In the genomic region with DNA sequence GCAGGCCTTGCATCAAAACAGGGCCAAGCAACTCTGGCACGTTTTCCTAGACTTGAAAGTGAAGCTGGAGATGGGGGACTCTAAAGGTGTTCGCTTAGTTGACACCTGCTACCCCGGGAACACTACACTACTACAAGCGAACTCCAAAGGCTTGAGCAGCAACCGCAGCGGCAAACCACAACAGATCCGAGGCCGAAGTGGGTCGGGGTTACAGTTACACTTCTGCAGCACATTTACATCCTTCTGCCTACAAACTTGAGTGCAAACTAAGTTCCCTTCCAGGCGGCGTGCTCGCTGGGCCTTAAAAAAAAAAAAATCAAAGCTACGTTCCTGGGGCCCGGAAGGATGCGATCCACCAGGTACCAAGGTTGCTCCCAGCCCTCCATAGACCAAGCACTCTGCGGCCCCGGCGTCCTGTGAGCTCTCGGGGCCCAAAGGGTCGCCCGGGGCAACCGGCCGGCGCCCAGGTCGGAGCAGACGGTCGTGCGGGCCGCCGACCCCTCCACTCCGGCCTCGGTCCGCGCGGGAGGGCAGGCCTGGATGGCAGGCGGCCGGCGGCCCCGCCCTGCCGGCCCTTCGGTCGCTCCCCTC, we compare ENCODE assay signal across 8 mouse cellular contexts. TPM values are rescaled to one million over a fixed set of nuclear protein-coding genes. Genes with fewer than 3 reads are reported as not detected.
A peak's percentile ranks its signal among the peaks of the same experiment; 100 is the strongest.
DNase-seq lines count a peak whose midpoint lies in the region; ATAC-seq and TF ChIP-seq lines count a peak whose summit lies in the region.

No protein-coding gene starts in this region.

- H3K27me3 ChIP-seq in kidney, postnatal 0 days (ENCODE audit: insufficient read depth, low read length) = no peaks in the 10 kb centered on the region
- no peaks in the 10 kb centered on the region for H3K27me3 ChIP-seq in Patski
- H3K27me3 ChIP-seq in embryonic facial prominence, embryonic 11.5 days (ENCODE audit: control insufficient read depth, insufficient read depth, low read length) = no peaks in the 10 kb centered on the region
- H3K27me3 ChIP-seq in hindbrain, embryonic 13.5 days = no peaks in the 10 kb centered on the region
- no peaks in the 10 kb centered on the region for H3K27me3 ChIP-seq in lung, embryonic 15.5 days
- no peaks in the 10 kb centered on the region for H3K27me3 ChIP-seq in small intestine, adult 2 months (ENCODE audit: control insufficient read depth, insufficient read depth, low read length)

- peak overlapping the region; percentile 84 for H3K4me2 ChIP-seq in kidney, postnatal 0 days (ENCODE audit: low read length)
- peak overlapping the region; percentile 63 for H3K4me2 ChIP-seq in embryonic facial prominence, embryonic 11.5 days (ENCODE audit: low read depth, low read length)
- H3K4me2 ChIP-seq in hindbrain, embryonic 13.5 days = peak overlapping the region; percentile 77
- H3K4me2 ChIP-seq in lung, embryonic 15.5 days = peak overlapping the region; percentile 59

- CTCF ChIA-PET in Patski (lab: Charles Lee) = interaction anchor here (1.2 to 4.4 kb wide), 4 partner anchors 8 to 62 kb away, joined by 3 to 28 read pairs (median 8); no protein-coding TSS in a partner anchor

- no peak; the same call in 1 of the 2 replicates for ATAC-seq in kidney, postnatal 0 days (replicated peaks; ENCODE audit: low FRiP score, low read depth)
- peak; percentile 13 for ATAC-seq in Patski
- ATAC-seq in embryonic facial prominence, embryonic 11.5 days (replicated peaks; ENCODE audit: insufficient number of reproducible peaks, low FRiP score, low TSS enrichment, low read depth) = peak; percentile 57
- no peak for ATAC-seq in hindbrain, embryonic 13.5 days (ENCODE audit: low FRiP score)
- peak; percentile 25 for ATAC-seq in lung, embryonic 15.5 days (ENCODE audit: borderline replicate concordance, extremely low read depth, low FRiP score, low TSS enrichment)

- TF ChIP-seq POLR2A in small intestine, adult 2 months (IDR thresholded peaks at IDR 0.05; ENCODE audit: low read depth, low read length) = no peak

- H3K36me3 ChIP-seq in kidney, postnatal 0 days (ENCODE audit: insufficient read depth, low read length) = no peaks in the 10 kb centered on the region
- no peaks in the 10 kb centered on the region for H3K36me3 ChIP-seq in embryonic facial prominence, embryonic 11.5 days (replicated peaks; ENCODE audit: control insufficient read depth, insufficient read depth, low read depth, low read length)
- H3K36me3 ChIP-seq in hindbrain, embryonic 13.5 days = no peaks in the 10 kb centered on the region
- no peaks in the 10 kb centered on the region for H3K36me3 ChIP-seq in lung, embryonic 15.5 days
- H3K36me3 ChIP-seq in small intestine, adult 2 months (ENCODE audit: control insufficient read depth, insufficient read depth, low read length) = no peaks in the 10 kb centered on the region

- in situ Hi-C loops in Patski (cut with MboI; ENCODE audit: low pct_unique_long_range_greater_than_20kb) = no loop called here

- H3K9me3 ChIP-seq in kidney, postnatal 0 days (replicated peaks; ENCODE audit: low read length) = no peaks in the 10 kb centered on the region
- H3K9me3 ChIP-seq in embryonic facial prominence, embryonic 11.5 days (replicated peaks; ENCODE audit: control insufficient read depth, low read length) = no peaks in the 10 kb centered on the region
- H3K9me3 ChIP-seq in hindbrain, embryonic 13.5 days = no peaks in the 10 kb centered on the region
- H3K9me3 ChIP-seq in lung, embryonic 15.5 days = no peaks in the 10 kb centered on the region

- H3K27ac ChIP-seq in kidney, postnatal 0 days = peak overlapping the region; percentile 98
- peak overlapping the region; percentile 96 for H3K27ac ChIP-seq in embryonic facial prominence, embryonic 11.5 days (replicated peaks; ENCODE audit: low read depth, low read length)
- H3K27ac ChIP-seq in hindbrain, embryonic 13.5 days = peak overlapping the region; percentile 94
- H3K27ac ChIP-seq in lung, embryonic 15.5 days = peak overlapping the region; percentile 99
- H3K27ac ChIP-seq in small intestine, adult 2 months (ENCODE audit: insufficient read depth, low read depth, low read length) = peak overlapping the region; percentile 72

- peaks cover 29% of the 10 kb centered on the region; the same call in 1 of the 2 replicates for H3K4me1 ChIP-seq in kidney, postnatal 0 days (replicated peaks; ENCODE audit: insufficient read depth, low read length)
- H3K4me1 ChIP-seq in embryonic facial prominence, embryonic 11.5 days (ENCODE audit: control insufficient read depth, insufficient read depth, low read length) = no peaks in the 10 kb centered on the region
- peaks cover 39% of the 10 kb centered on the region for H3K4me1 ChIP-seq in hindbrain, embryonic 13.5 days (replicated peaks)
- peaks cover 32% of the 10 kb centered on the region for H3K4me1 ChIP-seq in lung, embryonic 15.5 days
- H3K4me1 ChIP-seq in small intestine, adult 2 months (ENCODE audit: control insufficient read depth, insufficient read depth, insufficient read length, low read length) = peaks cover 15% of the 10 kb centered on the region; the same call in 1 of the 2 replicates

- POLR2A ChIA-PET in Patski (lab: Charles Lee) = interaction anchor here (0.6 to 1.6 kb wide), 7 partner anchors 23 to 252 kb away, joined by 3 to 8 read pairs (median 3); no protein-coding TSS in a partner anchor

- TF ChIP-seq CTCF in kidney, postnatal 0 days (IDR thresholded peaks at IDR 0.05; ENCODE audit: low read depth) = no peak
- no peak for TF ChIP-seq CTCF in Patski (IDR thresholded peaks at IDR 0.05)
- no peak for TF ChIP-seq CTCF in small intestine, adult 2 months (IDR thresholded peaks at IDR 0.05; ENCODE audit: extremely low read depth, insufficient read length, insufficient replicate concordance, low read depth, low read length)

- H3K9ac ChIP-seq in kidney, postnatal 0 days (ENCODE audit: low read depth, low read length) = peak overlapping the region; percentile 99
- H3K9ac ChIP-seq in embryonic facial prominence, embryonic 11.5 days (replicated peaks; ENCODE audit: low read length) = peak overlapping the region; percentile 97
- peak overlapping the region; percentile 98 for H3K9ac ChIP-seq in hindbrain, embryonic 13.5 days
- peak overlapping the region; percentile 93 for H3K9ac ChIP-seq in lung, embryonic 15.5 days

- peak; percentile 37 for DNase-seq in kidney, postnatal 0 days (ENCODE audit: low spot score)
- no peak for DNase-seq in kidney, adult 9 months
- DNase-seq in Patski (ENCODE audit: low read depth, low spot score) = no peak
- DNase-seq in embryonic facial prominence, embryonic 11.5 days (ENCODE audit: low spot score) = peak; percentile 42
- no peak for DNase-seq in Muller cell, postnatal 12 days (ENCODE audit: inconsistent ontology term)

- peak overlapping the region; percentile 94 for H3K4me3 ChIP-seq in kidney, postnatal 0 days (replicated peaks; ENCODE audit: low read depth, low read length)
- H3K4me3 ChIP-seq in embryonic facial prominence, embryonic 11.5 days (ENCODE audit: low read depth, low read length) = peak overlapping the region; percentile 96
- peak overlapping the region; percentile 95 for H3K4me3 ChIP-seq in hindbrain, embryonic 13.5 days
- H3K4me3 ChIP-seq in lung, embryonic 15.5 days = peak overlapping the region; percentile 86
- peak overlapping the region; percentile 100 for H3K4me3 ChIP-seq in small intestine, adult 2 months (ENCODE audit: low read depth, low read length)

- under 1% methylated on average over 37 of the region's 42 CpGs for WGBS in kidney, postnatal 0 days
- under 1% methylated on average over 41 of the region's 42 CpGs for WGBS in embryonic facial prominence, embryonic 11.5 days
- under 1% methylated on average over 42 of the region's 42 CpGs for WGBS in hindbrain, embryonic 13.5 days
- WGBS in lung, embryonic 15.5 days = under 1% methylated on average over 35 of the region's 42 CpGs
- under 1% methylated on average over 41 of the region's 42 CpGs for WGBS in small intestine, adult 2 months

RNA-seq across cellular contexts. Expression of a gene that starts 1.5 kb away (rescaled TPM):
- polyA plus RNA-seq in kidney, postnatal 0 days (2015; fragmentation: Nextera tagmentation; extraction: Ambion mirVana) = 21.5 and 23.1 TPM in 2 replicates
- polyA plus RNA-seq in Patski (2021) = 126 TPM
- polyA plus RNA-seq in embryonic facial prominence, embryonic 11.5 days (2014; fragmentation: Nextera tagmentation; extraction: Ambion mirVana) = 24.8 and 33.1 TPM in 2 replicates
- 28.6 and 30.2 TPM in 2 replicates for polyA plus RNA-seq in hindbrain, embryonic 13.5 days (2015; fragmentation: Nextera tagmentation; extraction: Ambion mirVana)
- 28.6 and 29.8 TPM in 2 replicates for polyA plus RNA-seq in lung, embryonic 15.5 days (2015; fragmentation: Nextera tagmentation; extraction: Ambion mirVana)
- 34.0 and 53.7 TPM in 2 replicates for polyA plus RNA-seq in small intestine, adult 2 months (2012; rRNA removed)

Comparison
In these comparisons a context has a peak if more than half of its experiments do, and no peak if none do; other contexts are left out.
1. DNase-seq: peak in kidney, postnatal 0 days (single experiment) and embryonic facial prominence, embryonic 11.5 days (single experiment); none in kidney, adult 9 months (single experiment), Patski (single experiment) and Muller cell, postnatal 12 days (single experiment).
2. ATAC-seq: peak in Patski (single experiment), embryonic facial prominence, embryonic 11.5 days (single experiment) and lung, embryonic 15.5 days (single experiment); none in kidney, postnatal 0 days (single experiment) and hindbrain, embryonic 13.5 days (single experiment).
3. Peak in every context shown above with its lines, with median percentiles within 50 percentile points of each other: H3K27ac ChIP-seq, H3K4me2 ChIP-seq, H3K4me3 ChIP-seq and H3K9ac ChIP-seq.